Mouse (Mus musculus) heart, embryonic 12.5 days (tissue): Measurements from ENCODE around the gene Rfpl4b. TPM values are rescaled to one million over a fixed set of nuclear protein-coding genes. Genes with fewer than 3 reads are reported as not detected.

Experiments used
- polyA plus RNA-seq: library from polyadenylated mRNA; unstranded; fragments of >200 nt; fragmentation: Nextera tagmentation; extraction: Ambion mirVana; gene quantifications from 2 replicates; pipeline ENCODE4 v1.2.1, GENCODE M21; 2016

The Rfpl4b gene
- polyA plus RNA-seq, 1 experiment from 2014 or later = not detected

Other genes with a start within 250 kb of the Rfpl4b start
- 144 and 158 TPM in 2 replicates for gene Lama4, start 143.7 kb upstream of the Rfpl4b start, polyA plus RNA-seq